Comparison of ENCODE assay signal across 24 mouse cellular contexts in the genomic region with DNA sequence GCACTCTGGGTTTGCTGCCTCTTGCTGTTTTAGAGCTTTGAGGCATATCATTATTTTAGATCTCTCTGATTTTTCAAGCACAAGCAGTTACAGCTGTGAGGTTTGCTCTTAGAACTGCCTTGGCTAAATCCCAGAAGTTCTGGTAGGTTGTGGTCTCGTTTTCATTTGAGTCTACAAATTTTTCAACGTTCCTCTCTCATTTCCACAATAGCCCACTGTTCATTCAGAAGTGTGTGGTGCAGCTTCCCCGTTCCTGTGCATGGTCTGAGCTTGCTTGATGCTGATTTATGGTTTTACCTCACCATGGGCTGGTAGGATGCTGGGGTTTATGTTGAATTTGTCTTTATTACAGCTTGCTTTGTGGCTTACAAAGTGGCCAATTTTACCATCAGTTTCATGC.
DNase-seq lines count a peak whose midpoint lies in the region; ATAC-seq and TF ChIP-seq lines count a peak whose summit lies in the region.
"Had no signal": no experiment of that assay in that cellular context is flagged by ENCODE, and none has a peak within 500 bp of the region (broad histone marks: within the 10 kb centered on the region; RNA-seq: fewer than 3 reads in every experiment).

No protein-coding gene starts in this region.

- H3K9me3 ChIP-seq in limb, embryonic 13.5 days, result no peaks in the 10 kb centered on the region
- H3K9me3 ChIP-seq in limb, embryonic 10.5 days (replicated peaks), result no peaks in the 10 kb centered on the region
- H3K9me3 ChIP-seq in embryonic facial prominence, embryonic 14.5 days (ENCODE audit: control insufficient read depth, low read length), result no peaks in the 10 kb centered on the region
- H3K9me3 ChIP-seq in limb, embryonic 14.5 days (ENCODE audit: control insufficient read depth, low read length), result no peaks in the 10 kb centered on the region
- H3K9me3 ChIP-seq: embryonic facial prominence, embryonic 13.5 days; heart, embryonic 10.5 days; heart, embryonic 13.5 days; hindbrain, embryonic 12.5 days; hindbrain, embryonic 15.5 days had no signal

- TF ChIP-seq POLR2A in limb, embryonic 14.5 days (IDR thresholded peaks at IDR 0.05; ENCODE audit: borderline replicate concordance, extremely low read depth, insufficient read depth, insufficient read length), result no peak

- ATAC-seq in limb, embryonic 13.5 days (ENCODE audit: low FRiP score, low read depth), result peak; percentile 64; the same call in 1 of the 2 replicates
- peak; percentile 53; the same call in 1 of the 2 replicates for ATAC-seq in embryonic facial prominence, embryonic 14.5 days (ENCODE audit: low read depth)
- ATAC-seq in limb, embryonic 14.5 days (ENCODE audit: low FRiP score, low read depth), result no peak
- ATAC-seq: activated CD4-positive, CD25-positive, alpha-beta regulatory T cell, adult 4 months; CD4-positive, CD25-positive, alpha-beta regulatory T cell, adult 4 months; forebrain, embryonic 14.5 days; forebrain, postnatal 0 days had no signal

- no peak overlapping the region for H3K4me3 ChIP-seq in limb, embryonic 13.5 days
- H3K4me3 ChIP-seq in limb, embryonic 10.5 days, result no peak overlapping the region
- no peak overlapping the region for H3K4me3 ChIP-seq in embryonic facial prominence, embryonic 14.5 days (ENCODE audit: low read depth, low read length)
- H3K4me3 ChIP-seq in limb, embryonic 14.5 days (replicated peaks; ENCODE audit: low read length), result no peak overlapping the region
- H3K4me3 ChIP-seq: embryonic facial prominence, embryonic 13.5 days; heart, adult 2 months; heart, embryonic 10.5 days; heart, embryonic 13.5 days; hindbrain, embryonic 12.5 days; hindbrain, embryonic 15.5 days had no signal

- peaks cover 7% of the 10 kb centered on the region; the same call in 1 of the 2 replicates for H3K4me1 ChIP-seq in limb, embryonic 13.5 days
- no peaks in the 10 kb centered on the region for H3K4me1 ChIP-seq in limb, embryonic 10.5 days
- H3K4me1 ChIP-seq in embryonic facial prominence, embryonic 14.5 days (ENCODE audit: control insufficient read depth, insufficient read depth, low read length), result no peaks in the 10 kb centered on the region
- peaks cover 5% of the 10 kb centered on the region; the same call in 1 of the 2 replicates for H3K4me1 ChIP-seq in limb, embryonic 14.5 days (ENCODE audit: control insufficient read depth, insufficient read depth, low read length)
- H3K4me1 ChIP-seq: embryonic facial prominence, embryonic 13.5 days; heart, embryonic 10.5 days; heart, embryonic 13.5 days; hindbrain, embryonic 12.5 days; hindbrain, embryonic 15.5 days had no signal

- no peaks in the 10 kb centered on the region for H3K36me3 ChIP-seq in limb, embryonic 13.5 days
- H3K36me3 ChIP-seq in limb, embryonic 10.5 days, result no peaks in the 10 kb centered on the region
- no peaks in the 10 kb centered on the region for H3K36me3 ChIP-seq in embryonic facial prominence, embryonic 14.5 days (ENCODE audit: control insufficient read depth, insufficient read depth, low read length)
- H3K36me3 ChIP-seq in limb, embryonic 14.5 days (ENCODE audit: control insufficient read depth, insufficient read depth, low read length), result no peaks in the 10 kb centered on the region
- H3K36me3 ChIP-seq: embryonic facial prominence, embryonic 13.5 days; heart, embryonic 10.5 days; hindbrain, embryonic 12.5 days; hindbrain, embryonic 15.5 days had no signal

- no peaks in the 10 kb centered on the region for H3K27me3 ChIP-seq in limb, embryonic 13.5 days
- no peaks in the 10 kb centered on the region for H3K27me3 ChIP-seq in limb, embryonic 10.5 days (ENCODE audit: low read depth, poor library complexity, severe bottlenecking)
- no peaks in the 10 kb centered on the region for H3K27me3 ChIP-seq in embryonic facial prominence, embryonic 14.5 days (replicated peaks; ENCODE audit: control insufficient read depth, insufficient read depth, low read length)
- H3K27me3 ChIP-seq in limb, embryonic 14.5 days (ENCODE audit: control insufficient read depth, insufficient read depth, low read length), result no peaks in the 10 kb centered on the region
- H3K27me3 ChIP-seq: embryonic facial prominence, embryonic 13.5 days; heart, embryonic 13.5 days; hindbrain, embryonic 12.5 days; hindbrain, embryonic 15.5 days had no signal

- no peak for DNase-seq in limb, embryonic 10.5 days (ENCODE audit: low spot score)
- peak; percentile 72 for DNase-seq in embryonic facial prominence, embryonic 14.5 days (ENCODE audit: low spot score)
- DNase-seq in limb, embryonic 14.5 days (ENCODE audit: low spot score), result peak; percentile 67
- DNase-seq in right cerebral cortex, postnatal 36 days (ENCODE audit: low spot score in 2 of 2), result no peak
- no peak for DNase-seq in urinary bladder, adult 18-20 months (ENCODE audit: low spot score in 2 of 2)
- DNase-seq: adrenal gland, adult 8-10 months; adrenal gland, postnatal 25 days; cerebellum, adult 18-20 months; cerebellum, adult 9-10 months; cerebellum, postnatal 14 days; forebrain, postnatal 0 days; gastrocnemius, postnatal 25 days; heart, adult 2 months; heart, postnatal 14 days; heart, postnatal 4 days had no signal

- no peak overlapping the region for H3K27ac ChIP-seq in limb, embryonic 13.5 days
- H3K27ac ChIP-seq in limb, embryonic 10.5 days, result no peak overlapping the region
- H3K27ac ChIP-seq in embryonic facial prominence, embryonic 14.5 days (replicated peaks; ENCODE audit: low read depth, low read length), result no peak overlapping the region
- H3K27ac ChIP-seq in limb, embryonic 14.5 days (replicated peaks; ENCODE audit: low read depth, low read length), result no peak overlapping the region
- H3K27ac ChIP-seq: embryonic facial prominence, embryonic 13.5 days; heart, adult 2 months; heart, embryonic 10.5 days; heart, embryonic 13.5 days; hindbrain, embryonic 12.5 days; hindbrain, embryonic 15.5 days had no signal

- no peak overlapping the region for H3K4me2 ChIP-seq in limb, embryonic 13.5 days (replicated peaks)
- H3K4me2 ChIP-seq in embryonic facial prominence, embryonic 14.5 days (ENCODE audit: low read depth, low read length), result no peak overlapping the region
- no peak overlapping the region for H3K4me2 ChIP-seq in limb, embryonic 14.5 days (replicated peaks; ENCODE audit: low read depth, low read length, severe bottlenecking)
- H3K4me2 ChIP-seq: embryonic facial prominence, embryonic 13.5 days; heart, embryonic 13.5 days; hindbrain, embryonic 12.5 days; hindbrain, embryonic 15.5 days had no signal

- 26% methylated on average over 3 of the region's 3 CpGs for WGBS in limb, embryonic 13.5 days
- WGBS in limb, embryonic 10.5 days, result 69% methylated on average over 3 of the region's 3 CpGs
- 38% methylated on average over 3 of the region's 3 CpGs for WGBS in embryonic facial prominence, embryonic 14.5 days
- WGBS in limb, embryonic 14.5 days, result 21% methylated on average over 3 of the region's 3 CpGs

- no peak overlapping the region for H3K9ac ChIP-seq in limb, embryonic 13.5 days
- no peak overlapping the region for H3K9ac ChIP-seq in embryonic facial prominence, embryonic 14.5 days (ENCODE audit: low read depth, low read length)
- H3K9ac ChIP-seq in limb, embryonic 14.5 days (ENCODE audit: low read depth, low read length, severe bottlenecking), result no peak overlapping the region
- H3K9ac ChIP-seq: embryonic facial prominence, embryonic 13.5 days; forebrain, postnatal 0 days; heart, embryonic 13.5 days; hindbrain, embryonic 12.5 days; hindbrain, embryonic 15.5 days had no signal

Comparison
In these comparisons a context has a peak if more than half of its experiments do, and no peak if none do; other contexts are left out.
1. DNase-seq: peak in embryonic facial prominence, embryonic 14.5 days (single experiment) and limb, embryonic 14.5 days (single experiment); none in limb, embryonic 10.5 days (single experiment), right cerebral cortex, postnatal 36 days (0 of 2) and urinary bladder, adult 18-20 months (0 of 2).